Mouse (Mus musculus): ENCODE results near the gene Klhl8. TPM values are rescaled to one million over a fixed set of nuclear protein-coding genes. Genes with fewer than 3 reads are reported as not detected.
A peak's percentile ranks its signal among the peaks of the same experiment; 100 is the strongest.

Gene Klhl8
- polyA plus RNA-seq, 1 experiment from 2014 or later: 2.4 TPM

- no peaks in the 10 kb centered on the region for H3K27me3 ChIP-seq (replicated peaks)
- WGBS (ENCODE audit: insufficient replicate concordance): 74% methylated on average over 7 of the region's 7 CpGs
- no peak overlapping the region for H3K4me3 ChIP-seq
- H3K9me3 ChIP-seq (replicated peaks): no peaks in the 10 kb centered on the region
- no peaks in the 10 kb centered on the region for H3K36me3 ChIP-seq
- 0 out of 2 replicates have a peak, but pooled peaks cover 3% of the 10 kb centered on the region for H3K4me1 ChIP-seq
- ATAC-seq: no peak
- H3K27ac ChIP-seq: no peak overlapping the region
- H3K4me2 ChIP-seq: peak overlapping the region; percentile 58; the same call in 1 of the 2 replicates
- H3K9ac ChIP-seq: no peak overlapping the region
Observed at GRCm38 (mm10) chr5:103928196-103928550, 17.1 kb upstream of the Klhl8 start.

GRCm38 (mm10) chr5:103927429-103928195 is 16.6 kb upstream of the Klhl8 start:
- H3K4me3 ChIP-seq: peak overlapping the region; percentile 31
- H3K27ac ChIP-seq: no peak overlapping the region
- no peaks in the 10 kb centered on the region for H3K27me3 ChIP-seq (replicated peaks)
- H3K36me3 ChIP-seq: no peaks in the 10 kb centered on the region
- 0 out of 2 replicates have a peak, but pooled peaks cover 3% of the 10 kb centered on the region for H3K4me1 ChIP-seq
- no peaks in the 10 kb centered on the region for H3K9me3 ChIP-seq (replicated peaks)
- WGBS (ENCODE audit: insufficient replicate concordance): 22% methylated on average over 27 of the region's 27 CpGs
- peak; percentile 54 for ATAC-seq
- peak overlapping the region; percentile 58 for H3K4me2 ChIP-seq
- peak overlapping the region; percentile 42; the same call in 1 of the 2 replicates for H3K9ac ChIP-seq

- no peak overlapping the region for H3K9ac ChIP-seq
- H3K36me3 ChIP-seq: no peaks in the 10 kb centered on the region
- WGBS (ENCODE audit: insufficient replicate concordance): 53% methylated on average over 12 of the region's 12 CpGs
- H3K4me3 ChIP-seq: no peak overlapping the region
- H3K27me3 ChIP-seq (replicated peaks): no peaks in the 10 kb centered on the region
- no peaks in the 10 kb centered on the region for H3K9me3 ChIP-seq (replicated peaks)
- ATAC-seq: no peak
- no peak overlapping the region for H3K27ac ChIP-seq
- no peak overlapping the region for H3K4me2 ChIP-seq
- 0 out of 2 replicates have a peak, but pooled peaks cover 3% of the 10 kb centered on the region for H3K4me1 ChIP-seq
Observed at GRCm38 (mm10) chr5:103926398-103926797, 15.3 kb upstream of the Klhl8 start.

GRCm38 (mm10) chr5:103923755-103924154 is 12.7 kb upstream of the Klhl8 start:
- H3K9ac ChIP-seq: no peak overlapping the region
- no peak overlapping the region for H3K4me2 ChIP-seq
- H3K4me1 ChIP-seq: 0 out of 2 replicates have a peak, but pooled peaks cover 3% of the 10 kb centered on the region
- no peaks in the 10 kb centered on the region for H3K9me3 ChIP-seq (replicated peaks)
- H3K4me3 ChIP-seq: no peak overlapping the region
- H3K27me3 ChIP-seq (replicated peaks): no peaks in the 10 kb centered on the region
- ATAC-seq: no peak
- 66% methylated on average over 2 of the region's 2 CpGs for WGBS (ENCODE audit: insufficient replicate concordance)
- H3K36me3 ChIP-seq: no peaks in the 10 kb centered on the region
- H3K27ac ChIP-seq: no peak overlapping the region

- no peak overlapping the region for H3K4me2 ChIP-seq
- ATAC-seq: no peak
- 60% methylated on average over 6 of the region's 6 CpGs for WGBS (ENCODE audit: insufficient replicate concordance)
Observed at GRCm38 (mm10) chr5:103923101-103923500, 12.0 kb upstream of the Klhl8 start.

GRCm38 (mm10) chr5:103922436-103922835 is 11.4 kb upstream of the Klhl8 start:
- Histone ChIP-seq H3K27me3 (replicated peaks) (no peaks in the 10 kb centered on the region), H3K4me3 (no peak overlapping the region), H3K9ac (no peak overlapping the region), H3K9me3 (replicated peaks) (no peaks in the 10 kb centered on the region), H3K4me1 (no peaks in the 10 kb centered on the region), H3K27ac (no peak overlapping the region), H3K36me3 (no peaks in the 10 kb centered on the region), H3K4me2 (no peak overlapping the region)
- WGBS (ENCODE audit: insufficient replicate concordance): 71% methylated on average over 5 of the region's 5 CpGs
- no peak for ATAC-seq

More at GRCm38 (mm10) chr5:103923101-103923500, 12.0 kb upstream of the Klhl8 start:
- no peak overlapping the region for H3K27ac ChIP-seq
- no peak overlapping the region for H3K4me3 ChIP-seq
- no peak overlapping the region for H3K9ac ChIP-seq
- H3K9me3 ChIP-seq (replicated peaks): no peaks in the 10 kb centered on the region
- no peaks in the 10 kb centered on the region for H3K27me3 ChIP-seq (replicated peaks)
- H3K36me3 ChIP-seq: no peaks in the 10 kb centered on the region
- H3K4me1 ChIP-seq: 0 out of 2 replicates have a peak, but pooled peaks cover 3% of the 10 kb centered on the region

- no peaks in the 10 kb centered on the region for H3K9me3 ChIP-seq (replicated peaks)
- no peak overlapping the region for H3K4me3 ChIP-seq
- no peak overlapping the region for H3K4me2 ChIP-seq
- no peaks in the 10 kb centered on the region for H3K27me3 ChIP-seq (replicated peaks)
- no peak for ATAC-seq
- H3K27ac ChIP-seq: no peak overlapping the region
- no peak overlapping the region for H3K9ac ChIP-seq
- H3K4me1 ChIP-seq: no peaks in the 10 kb centered on the region
- no peaks in the 10 kb centered on the region for H3K36me3 ChIP-seq
- WGBS (ENCODE audit: insufficient replicate concordance): 38% methylated on average over 4 of the region's 4 CpGs
Observed at GRCm38 (mm10) chr5:103919497-103919896, 8.4 kb upstream of the Klhl8 start.

- Histone ChIP-seq H3K9me3 (replicated peaks) (no peaks in the 10 kb centered on the region), H3K27me3 (replicated peaks) (no peaks in the 10 kb centered on the region), H3K4me1 (0 out of 2 replicates have a peak, but pooled peaks cover 3% of the 10 kb centered on the region), H3K9ac (no peak overlapping the region), H3K4me3 (no peak overlapping the region), H3K27ac (no peak overlapping the region), H3K36me3 (no peaks in the 10 kb centered on the region), H3K4me2 (no peak overlapping the region)
- WGBS (ENCODE audit: insufficient replicate concordance): 60% methylated on average over 3 of the region's 3 CpGs
- ATAC-seq: no peak
Observed at GRCm38 (mm10) chr5:103918233-103918632, 7.2 kb upstream of the Klhl8 start.

GRCm38 (mm10) chr5:103917357-103917895 is 6.4 kb upstream of the Klhl8 start:
- WGBS (ENCODE audit: insufficient replicate concordance): 68% methylated on average over 8 of the region's 8 CpGs
- no peak overlapping the region for H3K4me2 ChIP-seq
- H3K4me1 ChIP-seq: 0 out of 2 replicates have a peak, but pooled peaks cover 5% of the 10 kb centered on the region
- H3K36me3 ChIP-seq: no peaks in the 10 kb centered on the region
- H3K4me3 ChIP-seq: no peak overlapping the region
- H3K27me3 ChIP-seq (replicated peaks): 0 out of 2 replicates have a peak, but pooled peaks cover 1% of the 10 kb centered on the region
- no peaks in the 10 kb centered on the region for H3K9me3 ChIP-seq (replicated peaks)
- no peak overlapping the region for H3K27ac ChIP-seq
- ATAC-seq: no peak
- H3K9ac ChIP-seq: no peak overlapping the region

- ATAC-seq: no peak
- 54% methylated on average over 12 of the region's 12 CpGs for WGBS (ENCODE audit: insufficient replicate concordance)
- H3K9ac ChIP-seq: no peak overlapping the region
- H3K4me2 ChIP-seq: 0 out of 2 replicates have a peak overlapping the region, but pooled peaks have one; percentile 4
- no peaks in the 10 kb centered on the region for H3K36me3 ChIP-seq
- H3K27me3 ChIP-seq (replicated peaks): 0 out of 2 replicates have a peak, but pooled peaks cover 3% of the 10 kb centered on the region
- H3K9me3 ChIP-seq (replicated peaks): no peaks in the 10 kb centered on the region
- H3K4me1 ChIP-seq: 0 out of 2 replicates have a peak, but pooled peaks cover 5% of the 10 kb centered on the region
- H3K27ac ChIP-seq: no peak overlapping the region
- no peak overlapping the region for H3K4me3 ChIP-seq
Observed at GRCm38 (mm10) chr5:103916595-103917356, 5.7 kb upstream of the Klhl8 start.

- no peak overlapping the region for H3K4me3 ChIP-seq
- no peaks in the 10 kb centered on the region for H3K9me3 ChIP-seq (replicated peaks)
- WGBS (ENCODE audit: insufficient replicate concordance): 49% methylated on average over 11 of the region's 11 CpGs
- peaks cover 12% of the 10 kb centered on the region; the same call in 1 of the 2 replicates for H3K27me3 ChIP-seq (replicated peaks)
- H3K9ac ChIP-seq: no peak overlapping the region
- no peak overlapping the region for H3K27ac ChIP-seq
- peaks cover 22% of the 10 kb centered on the region for H3K4me1 ChIP-seq
- no peaks in the 10 kb centered on the region for H3K36me3 ChIP-seq
- no peak for ATAC-seq
- H3K4me2 ChIP-seq: no peak overlapping the region
Observed at GRCm38 (mm10) chr5:103914335-103915226, 3.5 kb upstream of the Klhl8 start.
